Mouse (Mus musculus) bone marrow macrophage, adult 2 months (primary cell): ENCODE measurements around the gene Bik.

Experiments used
- CTCF ChIP-seq: IDR thresholded peaks from 2 replicates; pipeline ENCODE4 v1.5.1; 2012; ENCODE audit warnings: low read depth, mild to moderate bottlenecking, low read length, moderate library complexity
- POLR2A ChIP-seq: IDR thresholded peaks from 2 replicates; pipeline ENCODE4 v1.6.1; 2012; ENCODE audit warnings: mild to moderate bottlenecking, low read depth, low read length, borderline replicate concordance

GRCm38 (mm10) chr15:83512489-83513281 is 14.0 kb upstream of the Bik start:
- TF ChIP-seq CTCF: no peak
- no peak for TF ChIP-seq POLR2A
